Mouse (Mus musculus) C2C12 (cell line): ENCODE results near the gene Nol10. TPM values are rescaled to one million over a fixed set of nuclear protein-coding genes. Genes with fewer than 3 reads are reported as not detected.

Source experiments
- H3K27me3 ChIP-seq: one replicate; pipeline ENCODE4 v1.6.1; 2011; ENCODE audit not compliant: control insufficient read depth, insufficient read depth, insufficient read length
- H3K36me3 ChIP-seq: one replicate; pipeline ENCODE4 v1.6.1; 2011; ENCODE audit not compliant: control insufficient read depth, insufficient read depth
- H3K4me3 ChIP-seq: one replicate; pipeline ENCODE4 v1.5.1; 2011; ENCODE audit warnings: mild to moderate bottlenecking, control low read depth; ENCODE audit not compliant: poor library complexity, insufficient read depth, severe bottlenecking
- H3K79me2 ChIP-seq: one replicate; pipeline ENCODE4 v1.6.1; 2011; ENCODE audit not compliant: control insufficient read depth, insufficient read depth
- H3K79me3 ChIP-seq: one replicate; pipeline ENCODE4 v1.6.1; 2011; ENCODE audit warnings: low read depth, control low read depth
- H3ac ChIP-seq: one replicate; pipeline ENCODE3; 2011; ENCODE audit warnings: low read depth; ENCODE audit not compliant: control insufficient read depth, insufficient read length
- CEBPB ChIP-seq: IDR thresholded peaks from one replicate; pipeline ENCODE4 v1.6.1; 2011; ENCODE audit warnings: low read depth, mild to moderate bottlenecking, control low read depth, moderate library complexity
- CTCF ChIP-seq: IDR thresholded peaks from one replicate; pipeline ENCODE4 v1.5.1; 2011; ENCODE audit not compliant: control insufficient read depth, insufficient read depth, insufficient read length
- FOSL1 ChIP-seq: IDR thresholded peaks from one replicate; pipeline ENCODE4 v1.8.0; 2011; ENCODE audit warnings: mild to moderate bottlenecking, low read length; ENCODE audit not compliant: poor library complexity, insufficient read depth, severe bottlenecking
- MAX ChIP-seq: IDR thresholded peaks from one replicate; pipeline ENCODE4 v1.6.1; 2011; ENCODE audit warnings: mild to moderate bottlenecking, control low read depth
- MYOD1 ChIP-seq: IDR thresholded peaks from one replicate; pipeline ENCODE4 v1.6.1; 2011; ENCODE audit warnings: low read depth; ENCODE audit not compliant: control insufficient read depth, insufficient read length
- MYOG ChIP-seq: IDR thresholded peaks from one replicate; pipeline ENCODE4 v1.6.1; 2011; ENCODE audit not compliant: control insufficient read depth, insufficient read length; ENCODE audit errors: extremely low read depth
- USF1 ChIP-seq: IDR thresholded peaks from one replicate; pipeline ENCODE4 v1.6.1; 2011; ENCODE audit warnings: low read depth, mild to moderate bottlenecking, control low read depth, moderate library complexity
- polyA plus RNA-seq: library from polyadenylated mRNA; unstranded; fragments of >200 nt; fragmentation: generic; extraction: Trizol; gene quantifications from one replicate; pipeline ENCODE4 v1.2.1, GENCODE M21; 2012; ENCODE audit warnings: missing spikeins

Gene Nol10
- polyA plus RNA-seq, 1 experiment, result 20.3 TPM

DNA sequence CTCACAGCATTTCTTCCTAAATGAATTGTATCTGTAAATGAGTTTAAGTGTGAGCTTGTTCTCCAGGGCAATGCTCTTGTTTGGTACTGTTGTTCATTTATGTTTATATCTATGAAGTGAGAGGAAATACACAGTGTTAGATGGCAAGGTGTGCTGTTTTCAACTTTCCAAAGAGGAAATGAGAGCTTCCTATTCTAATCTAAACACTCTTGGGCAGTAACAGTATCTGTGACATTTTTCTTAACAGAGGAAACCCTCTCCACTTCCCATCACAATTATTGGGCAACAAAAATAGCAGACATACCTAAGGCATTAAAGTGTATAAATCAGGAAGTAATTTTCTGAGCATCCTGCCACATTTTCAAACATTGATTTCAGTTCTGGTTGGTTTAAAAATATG is 41.8 kb downstream of the Nol10 start:
- peaks cover 21% of the 10 kb centered on the region for H3K79me2 ChIP-seq
- TF ChIP-seq MYOG (no peak), CEBPB (peak; percentile 10)
- no peak overlapping the region for H3ac ChIP-seq
- H3K79me3 ChIP-seq, result no peaks in the 10 kb centered on the region
- H3K4me3 ChIP-seq, result no peak overlapping the region
- H3K36me3 ChIP-seq, result peaks cover 53% of the 10 kb centered on the region
- no peaks in the 10 kb centered on the region for H3K27me3 ChIP-seq

DNA sequence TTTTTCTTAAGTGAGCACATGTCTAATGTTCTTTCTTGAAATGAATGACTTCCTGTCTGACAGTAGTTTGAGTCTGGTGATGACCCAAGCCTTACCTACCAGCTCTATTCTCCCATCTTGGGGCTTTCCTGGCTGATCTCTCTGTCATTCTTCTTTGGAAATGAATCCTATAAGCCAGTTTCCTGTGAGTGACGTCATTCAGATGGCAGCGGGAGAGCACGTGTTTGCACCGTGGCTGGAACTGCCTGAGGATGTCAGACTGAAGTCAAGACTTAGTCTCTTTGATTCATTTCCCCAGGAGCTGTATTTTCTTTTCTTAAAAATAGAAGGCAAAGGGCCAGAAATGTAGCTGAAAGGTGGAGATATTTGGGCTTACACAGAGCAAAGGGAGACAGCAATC is 42.3 kb downstream of the Nol10 start:
- TF ChIP-seq MYOG, result no peak
- TF ChIP-seq MAX, result no peak
- no peak for TF ChIP-seq CTCF
- no peak for TF ChIP-seq MYOD1
- no peak for TF ChIP-seq CEBPB
- TF ChIP-seq USF1, result no peak
- no peak for TF ChIP-seq FOSL1
- Histone ChIP-seq H3K79me3 (no peaks in the 10 kb centered on the region), H3K4me3 (no peak overlapping the region), H3ac (no peak overlapping the region), H3K79me2 (peaks cover 23% of the 10 kb centered on the region), H3K27me3 (no peaks in the 10 kb centered on the region), H3K36me3 (peaks cover 52% of the 10 kb centered on the region)

DNA sequence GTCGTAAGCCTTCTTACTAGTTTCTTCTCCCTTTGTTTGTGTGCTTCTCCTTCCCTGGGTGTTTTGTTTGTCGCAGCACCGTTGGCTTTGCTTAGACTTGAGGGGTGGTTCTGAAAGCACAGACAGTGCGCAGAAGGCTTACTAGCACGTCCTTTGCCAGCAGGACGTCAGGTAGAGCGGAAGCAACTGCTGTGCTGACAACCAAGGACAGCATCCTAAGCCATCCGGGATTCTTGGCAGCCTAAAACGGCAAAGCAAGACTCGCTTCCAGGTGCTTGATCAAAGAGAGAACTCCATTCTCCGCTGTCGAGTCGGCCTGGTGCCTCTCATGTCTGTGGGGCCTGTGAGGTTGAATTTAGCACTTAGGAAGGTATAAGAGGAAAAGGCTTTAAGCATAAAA is 44.9 kb downstream of the Nol10 start:
- peaks cover 53% of the 10 kb centered on the region for H3K36me3 ChIP-seq
- H3K79me2 ChIP-seq, result peaks cover 17% of the 10 kb centered on the region
- no peak for TF ChIP-seq MYOD1
- no peak overlapping the region for H3ac ChIP-seq
- H3K79me3 ChIP-seq, result peaks cover 2% of the 10 kb centered on the region
- no peaks in the 10 kb centered on the region for H3K27me3 ChIP-seq
- H3K4me3 ChIP-seq, result no peak overlapping the region

DNA sequence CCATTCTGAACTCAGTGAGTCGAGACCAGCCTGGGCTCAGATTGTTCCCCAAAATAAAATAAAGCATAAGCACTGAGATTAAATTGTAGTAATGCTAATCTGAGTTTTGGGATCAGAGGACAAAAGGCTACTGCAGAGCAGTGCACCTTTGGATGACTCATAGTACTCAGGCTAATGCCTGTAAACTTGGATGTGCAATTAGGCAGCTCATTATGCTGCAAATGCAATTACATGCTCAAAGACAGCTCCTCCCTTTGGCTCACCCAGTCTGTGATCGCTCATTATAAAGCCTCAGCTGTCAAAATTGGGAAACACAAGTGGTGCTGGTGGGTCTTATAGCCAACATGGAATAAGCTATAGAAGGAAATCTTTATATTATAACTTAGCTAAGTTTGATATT is 48.9 kb downstream of the Nol10 start:
- TF ChIP-seq USF1, result no peak
- H3K79me3 ChIP-seq, result peaks cover 2% of the 10 kb centered on the region
- H3ac ChIP-seq, result no peak overlapping the region
- no peaks in the 10 kb centered on the region for H3K27me3 ChIP-seq
- H3K4me3 ChIP-seq, result no peak overlapping the region
- H3K36me3 ChIP-seq, result peaks cover 68% of the 10 kb centered on the region
- H3K79me2 ChIP-seq, result peaks cover 15% of the 10 kb centered on the region

DNA sequence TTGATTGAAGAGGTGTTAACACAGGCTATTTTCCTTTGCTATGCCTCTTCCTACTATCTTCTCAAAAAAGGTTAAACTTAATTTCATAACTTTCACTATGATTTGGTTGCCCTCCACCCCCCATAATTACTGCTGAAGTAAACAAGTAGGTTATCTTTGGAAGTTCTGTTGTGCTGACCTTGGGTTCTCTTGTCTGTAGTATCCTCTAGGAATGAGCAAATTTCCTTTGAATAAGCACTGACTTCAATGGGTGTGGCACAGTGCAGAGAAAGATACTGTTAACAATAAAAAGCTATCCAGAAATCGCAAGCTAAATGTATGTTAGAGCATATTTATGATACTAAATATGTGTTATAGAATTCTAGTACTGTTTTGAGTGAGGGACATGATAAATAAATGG is 53.2 kb downstream of the Nol10 start:
- Histone ChIP-seq H3K79me2 (no peaks in the 10 kb centered on the region), H3K36me3 (peaks cover 69% of the 10 kb centered on the region), H3K79me3 (peaks cover 2% of the 10 kb centered on the region), H3K4me3 (no peak overlapping the region), H3ac (no peak overlapping the region), H3K27me3 (no peaks in the 10 kb centered on the region)
- no peak for TF ChIP-seq MYOD1
- TF ChIP-seq MAX, result no peak
- no peak for TF ChIP-seq CTCF
- TF ChIP-seq MYOG, result no peak
- no peak for TF ChIP-seq USF1
- TF ChIP-seq CEBPB, result no peak
- TF ChIP-seq FOSL1, result no peak

DNA sequence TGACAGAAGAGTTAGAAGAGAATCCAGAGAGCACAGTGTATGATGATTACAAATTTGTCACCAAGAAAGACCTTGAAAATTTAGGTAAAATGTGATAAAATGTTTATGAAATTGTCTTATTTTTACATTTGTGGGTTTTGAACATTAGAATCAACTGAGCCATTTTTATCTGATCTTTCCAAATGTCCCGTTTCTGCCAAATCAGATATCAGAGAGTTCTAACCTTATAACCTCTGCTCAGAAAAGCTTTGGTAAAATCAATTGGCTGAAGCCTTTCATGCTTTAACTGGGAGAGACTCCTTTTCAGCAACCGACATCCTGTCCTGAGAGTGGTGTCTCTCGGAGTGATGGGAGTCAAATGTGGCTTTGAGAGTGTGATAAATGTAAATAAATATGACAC is 53.9 kb downstream of the Nol10 start:
- Histone ChIP-seq H3K36me3 (peaks cover 74% of the 10 kb centered on the region), H3K27me3 (no peaks in the 10 kb centered on the region), H3ac (no peak overlapping the region), H3K4me3 (no peak overlapping the region), H3K79me2 (no peaks in the 10 kb centered on the region), H3K79me3 (peaks cover 1% of the 10 kb centered on the region)
- TF ChIP-seq MYOG, result no peak
- no peak for TF ChIP-seq FOSL1
- TF ChIP-seq CEBPB, result no peak
- no peak for TF ChIP-seq USF1
- TF ChIP-seq CTCF, result no peak
- no peak for TF ChIP-seq MYOD1
- no peak for TF ChIP-seq MAX

DNA sequence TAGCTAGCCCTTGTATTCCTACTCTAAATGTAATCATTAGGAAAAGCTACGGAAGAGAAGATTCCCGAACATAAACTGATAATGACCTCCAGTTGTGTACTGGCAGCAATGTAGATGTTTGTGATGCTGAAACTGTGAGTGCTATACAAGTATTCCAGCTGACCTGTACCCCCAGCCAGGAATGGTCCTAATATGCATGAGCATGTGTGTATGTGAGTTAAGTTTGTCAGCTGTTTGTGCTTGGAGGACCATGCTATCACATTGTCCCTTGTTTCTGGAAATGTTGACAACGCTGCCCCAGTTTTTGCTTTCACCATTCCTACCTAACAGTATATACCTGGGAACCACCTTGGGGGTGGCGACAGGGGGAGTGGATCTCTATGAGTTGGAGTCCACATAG is 55.7 kb downstream of the Nol10 start:
- H3K27me3 ChIP-seq, result no peaks in the 10 kb centered on the region
- H3K4me3 ChIP-seq, result no peak overlapping the region
- H3K79me2 ChIP-seq, result no peaks in the 10 kb centered on the region
- peaks cover 84% of the 10 kb centered on the region for H3K36me3 ChIP-seq
- H3K79me3 ChIP-seq, result no peaks in the 10 kb centered on the region
- no peak overlapping the region for H3ac ChIP-seq
- TF ChIP-seq USF1 (no peak), MYOD1 (no peak), MYOG (no peak), CEBPB (no peak), MAX (no peak), CTCF (no peak), FOSL1 (no peak)
